Mouse (Mus musculus): Measurements from ENCODE around the gene Plxdc1. TPM values are rescaled to one million over a fixed set of nuclear protein-coding genes. Genes with fewer than 3 reads are reported as not detected.

The Plxdc1 gene
- polyA plus RNA-seq, 1 experiment from 2014 or later, result 1.0 TPM

- Histone ChIP-seq H3K27ac (ENCODE audit: low read length) (no peak overlapping the region), H3K4me3 (replicated peaks; ENCODE audit: low read length) (no peak overlapping the region), H3K4me2 (ENCODE audit: low read depth, low read length) (peak overlapping the region; percentile 6; the same call in 1 of the 2 replicates), H3K4me1 (ENCODE audit: control insufficient read depth, insufficient read depth, low read length) (peaks cover 22% of the 10 kb centered on the region; the same call in 1 of the 2 replicates), H3K9me3 (replicated peaks; ENCODE audit: control insufficient read depth, low read length) (no peaks in the 10 kb centered on the region), H3K27me3 (ENCODE audit: control insufficient read depth, insufficient read depth, low read length) (no peaks in the 10 kb centered on the region), H3K9ac (ENCODE audit: low read length) (0 out of 2 replicates have a peak overlapping the region, but pooled peaks have one; percentile 21), H3K36me3 (ENCODE audit: control insufficient read depth, insufficient read depth, low read length) (no peaks in the 10 kb centered on the region)
- WGBS, result 45% methylated on average over 8 of the region's 8 CpGs
- no peak for ATAC-seq (ENCODE audit: insufficient read depth, low FRiP score)
Measured at GRCm38 (mm10) chr11:98019883-98020610, 33.8 kb upstream of the Plxdc1 start.

DNA sequence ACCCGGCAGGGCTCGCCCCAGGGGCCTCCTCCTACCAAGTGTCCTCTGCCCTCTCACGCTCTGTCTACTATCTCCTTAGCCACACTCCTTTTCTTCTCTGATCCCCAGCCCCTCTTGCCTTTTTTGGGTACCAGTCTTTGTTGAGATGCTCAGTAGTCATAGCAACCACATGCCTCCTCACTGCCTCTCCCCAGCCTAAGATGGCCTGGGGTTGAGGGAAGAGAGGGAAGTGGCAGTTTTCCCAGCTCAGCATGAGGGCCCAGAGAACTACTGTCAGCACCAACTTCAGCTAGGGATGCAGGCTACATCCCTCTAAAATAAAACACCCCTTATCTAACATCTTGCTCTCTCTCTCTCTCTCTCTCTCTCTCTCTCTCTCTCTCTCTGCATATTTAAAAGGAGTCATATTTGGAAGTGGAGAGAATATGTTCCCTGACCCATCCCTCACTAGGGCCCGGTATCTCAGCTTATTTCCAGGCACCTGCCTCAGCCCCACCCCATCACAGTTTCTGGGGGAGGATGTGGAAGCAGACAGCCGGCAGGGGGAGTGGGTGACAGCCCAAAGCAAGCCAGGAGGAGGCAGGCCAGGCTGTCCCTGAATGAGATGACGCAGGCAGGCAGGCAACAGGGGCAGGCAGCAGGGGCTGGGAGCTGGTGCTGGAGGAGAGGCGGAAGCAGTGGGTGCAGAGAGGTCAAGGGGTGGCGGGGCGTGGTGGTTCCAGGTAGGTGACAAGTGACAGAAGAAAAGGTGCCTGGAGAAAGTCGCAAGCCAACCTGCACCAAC is 32.8 kb upstream of the Plxdc1 start:
- Histone ChIP-seq H3K27me3 (ENCODE audit: control insufficient read depth, insufficient read depth, low read length) (no peaks in the 10 kb centered on the region), H3K4me3 (replicated peaks; ENCODE audit: low read length) (no peak overlapping the region), H3K27ac (ENCODE audit: low read length) (no peak overlapping the region), H3K9me3 (replicated peaks; ENCODE audit: control insufficient read depth, low read length) (no peaks in the 10 kb centered on the region), H3K36me3 (ENCODE audit: control insufficient read depth, insufficient read depth, low read length) (no peaks in the 10 kb centered on the region), H3K4me1 (ENCODE audit: control insufficient read depth, insufficient read depth, low read length) (peaks cover 22% of the 10 kb centered on the region; the same call in 1 of the 2 replicates), H3K4me2 (ENCODE audit: low read depth, low read length) (peak overlapping the region; percentile 6; the same call in 1 of the 2 replicates), H3K9ac (ENCODE audit: low read length) (0 out of 2 replicates have a peak overlapping the region, but pooled peaks have one; percentile 21)
- ATAC-seq (ENCODE audit: insufficient read depth, low FRiP score), result peak; percentile 27; the same call in 1 of the 2 replicates
- 40% methylated on average over 10 of the region's 10 CpGs for WGBS

DNA sequence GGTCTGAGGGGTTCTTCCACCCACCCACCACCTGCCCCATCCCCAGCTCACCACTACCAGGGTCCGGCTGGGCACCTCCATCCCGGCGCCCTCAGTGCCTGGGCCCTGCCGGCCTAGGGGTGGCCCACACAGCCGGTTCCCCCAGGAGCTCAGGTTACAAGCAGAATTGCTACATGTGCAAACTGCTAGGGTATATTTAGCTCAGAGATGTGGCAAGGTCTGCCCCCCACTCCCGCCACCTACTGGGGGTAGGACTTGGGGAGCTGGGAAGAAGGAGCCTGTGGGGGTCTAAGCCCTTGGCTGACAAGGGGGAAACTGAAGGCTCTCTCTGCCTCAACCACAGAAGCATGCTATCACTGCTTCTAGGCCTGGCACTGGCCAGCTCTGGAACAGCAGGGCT is 32.0 kb upstream of the Plxdc1 start:
- H3K36me3 ChIP-seq (ENCODE audit: control insufficient read depth, insufficient read depth, low read length), result no peaks in the 10 kb centered on the region
- ATAC-seq (ENCODE audit: insufficient read depth, low FRiP score), result no peak
- 75% methylated on average over 6 of the region's 6 CpGs for WGBS
- H3K27me3 ChIP-seq (ENCODE audit: control insufficient read depth, insufficient read depth, low read length), result no peaks in the 10 kb centered on the region
- H3K4me3 ChIP-seq (replicated peaks; ENCODE audit: low read length), result no peak overlapping the region
- no peak overlapping the region; the same call in 1 of the 2 replicates for H3K9ac ChIP-seq (ENCODE audit: low read length)
- H3K27ac ChIP-seq (ENCODE audit: low read length), result no peak overlapping the region
- no peak overlapping the region for H3K4me2 ChIP-seq (ENCODE audit: low read depth, low read length)
- peaks cover 22% of the 10 kb centered on the region; the same call in 1 of the 2 replicates for H3K4me1 ChIP-seq (ENCODE audit: control insufficient read depth, insufficient read depth, low read length)
- H3K9me3 ChIP-seq (replicated peaks; ENCODE audit: control insufficient read depth, low read length), result no peaks in the 10 kb centered on the region

DNA sequence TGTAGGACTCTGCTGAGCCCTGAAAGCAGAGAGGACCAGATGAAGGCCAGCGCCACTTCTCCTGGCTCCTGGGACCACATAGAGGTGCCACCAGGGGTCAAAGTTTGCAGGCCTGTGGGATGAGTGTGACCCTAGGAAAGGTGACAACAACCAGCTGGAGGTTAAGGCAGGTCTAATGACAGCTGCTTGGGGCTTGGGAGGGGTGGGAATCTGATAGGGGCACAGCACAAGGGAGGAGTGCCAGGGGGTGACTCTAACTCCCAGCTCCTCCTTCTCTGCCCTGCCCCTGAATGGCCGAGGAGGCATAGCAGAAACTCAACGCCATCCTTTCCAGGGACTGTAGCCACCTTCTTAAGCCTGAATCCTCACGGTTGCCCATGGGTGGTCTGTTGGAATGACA is 30.6 kb upstream of the Plxdc1 start:
- H3K27ac ChIP-seq (ENCODE audit: low read length), result no peak overlapping the region
- no peak for ATAC-seq (ENCODE audit: insufficient read depth, low FRiP score)
- H3K27me3 ChIP-seq (ENCODE audit: control insufficient read depth, insufficient read depth, low read length), result no peaks in the 10 kb centered on the region
- no peak overlapping the region for H3K4me3 ChIP-seq (replicated peaks; ENCODE audit: low read length)
- H3K9ac ChIP-seq (ENCODE audit: low read length), result no peak overlapping the region
- no peaks in the 10 kb centered on the region for H3K36me3 ChIP-seq (ENCODE audit: control insufficient read depth, insufficient read depth, low read length)
- WGBS, result 69% methylated on average over 4 of the region's 4 CpGs
- no peaks in the 10 kb centered on the region for H3K9me3 ChIP-seq (replicated peaks; ENCODE audit: control insufficient read depth, low read length)
- H3K4me2 ChIP-seq (ENCODE audit: low read depth, low read length), result no peak overlapping the region
- H3K4me1 ChIP-seq (ENCODE audit: control insufficient read depth, insufficient read depth, low read length), result peaks cover 19% of the 10 kb centered on the region; the same call in 1 of the 2 replicates

DNA sequence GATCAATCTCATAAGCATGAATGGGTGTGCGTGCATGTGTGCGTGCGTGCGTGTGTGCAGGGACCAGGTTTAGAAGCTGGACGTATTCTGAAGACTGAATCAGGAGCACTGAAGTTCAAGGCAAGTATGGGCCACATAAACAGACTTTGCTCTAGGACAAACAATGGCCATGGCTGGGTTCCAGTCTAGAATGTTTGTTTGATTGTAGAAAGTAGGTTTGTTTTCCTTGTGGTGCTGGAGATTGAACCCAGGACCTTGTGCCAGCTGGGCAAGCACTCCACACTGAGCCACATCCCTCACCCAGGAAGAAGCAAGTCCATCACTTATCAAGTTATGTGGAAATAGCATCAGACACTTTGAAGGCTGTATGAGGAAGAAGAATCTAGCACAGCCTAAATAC is 29.9 kb upstream of the Plxdc1 start:
- H3K36me3 ChIP-seq (ENCODE audit: control insufficient read depth, insufficient read depth, low read length), result no peaks in the 10 kb centered on the region
- no peaks in the 10 kb centered on the region for H3K9me3 ChIP-seq (replicated peaks; ENCODE audit: control insufficient read depth, low read length)
- no peaks in the 10 kb centered on the region for H3K27me3 ChIP-seq (ENCODE audit: control insufficient read depth, insufficient read depth, low read length)
- peaks cover 15% of the 10 kb centered on the region; the same call in 1 of the 2 replicates for H3K4me1 ChIP-seq (ENCODE audit: control insufficient read depth, insufficient read depth, low read length)
- ATAC-seq (ENCODE audit: insufficient read depth, low FRiP score), result no peak
- H3K9ac ChIP-seq (ENCODE audit: low read length), result no peak overlapping the region
- 83% methylated on average over 5 of the region's 5 CpGs for WGBS
- no peak overlapping the region for H3K27ac ChIP-seq (ENCODE audit: low read length)
- no peak overlapping the region for H3K4me2 ChIP-seq (ENCODE audit: low read depth, low read length)
- H3K4me3 ChIP-seq (replicated peaks; ENCODE audit: low read length), result no peak overlapping the region

- WGBS, result 74% methylated on average over 10 of the region's 10 CpGs
Measured at GRCm38 (mm10) chr11:98012831-98013230, 26.6 kb upstream of the Plxdc1 start.

GRCm38 (mm10) chr11:98011716-98012115 is 25.5 kb upstream of the Plxdc1 start:
- H3K4me2 ChIP-seq (ENCODE audit: low read depth, low read length), result no peak overlapping the region
- no peak for ATAC-seq (ENCODE audit: insufficient read depth, low FRiP score)
- H3K27me3 ChIP-seq (ENCODE audit: control insufficient read depth, insufficient read depth, low read length), result no peaks in the 10 kb centered on the region
- no peak overlapping the region for H3K4me3 ChIP-seq (replicated peaks; ENCODE audit: low read length)
- H3K9ac ChIP-seq (ENCODE audit: low read length), result no peak overlapping the region
- H3K36me3 ChIP-seq (ENCODE audit: control insufficient read depth, insufficient read depth, low read length), result no peaks in the 10 kb centered on the region
- H3K27ac ChIP-seq (ENCODE audit: low read length), result no peak overlapping the region
- no peaks in the 10 kb centered on the region for H3K9me3 ChIP-seq (replicated peaks; ENCODE audit: control insufficient read depth, low read length)
- 55% methylated on average over 9 of the region's 9 CpGs for WGBS
- no peaks in the 10 kb centered on the region for H3K4me1 ChIP-seq (ENCODE audit: control insufficient read depth, insufficient read depth, low read length)

More at GRCm38 (mm10) chr11:98012831-98013230, 26.6 kb upstream of the Plxdc1 start:
- no peak overlapping the region for H3K4me2 ChIP-seq (ENCODE audit: low read depth, low read length)
- H3K9ac ChIP-seq (ENCODE audit: low read length), result no peak overlapping the region
- ATAC-seq (ENCODE audit: insufficient read depth, low FRiP score), result no peak
- H3K36me3 ChIP-seq (ENCODE audit: control insufficient read depth, insufficient read depth, low read length), result no peaks in the 10 kb centered on the region
- no peak overlapping the region for H3K27ac ChIP-seq (ENCODE audit: low read length)
- H3K4me3 ChIP-seq (replicated peaks; ENCODE audit: low read length), result no peak overlapping the region
- no peaks in the 10 kb centered on the region for H3K4me1 ChIP-seq (ENCODE audit: control insufficient read depth, insufficient read depth, low read length)
- no peaks in the 10 kb centered on the region for H3K9me3 ChIP-seq (replicated peaks; ENCODE audit: control insufficient read depth, low read length)
- no peaks in the 10 kb centered on the region for H3K27me3 ChIP-seq (ENCODE audit: control insufficient read depth, insufficient read depth, low read length)

DNA sequence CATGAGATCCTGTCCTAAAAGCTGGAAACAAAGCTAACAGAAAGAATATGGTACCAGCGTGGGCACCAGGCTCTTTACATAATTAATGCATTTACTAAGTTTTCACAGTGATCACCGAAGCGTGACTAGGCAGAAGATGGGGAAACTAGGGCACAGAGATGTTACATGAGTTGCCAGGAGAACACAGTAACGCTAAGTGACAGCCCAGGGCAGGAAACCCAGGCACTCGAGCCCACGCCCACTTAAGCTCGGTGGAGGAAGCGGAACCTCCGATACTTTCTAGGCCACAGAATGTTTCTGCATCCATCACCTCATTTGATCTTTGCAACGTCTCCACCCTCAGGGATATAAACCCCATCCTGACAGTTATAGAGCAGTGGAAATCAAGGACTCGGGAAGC is 21.8 kb upstream of the Plxdc1 start:
- 0 out of 2 replicates have a peak, but pooled peaks cover 2% of the 10 kb centered on the region for H3K4me1 ChIP-seq (ENCODE audit: control insufficient read depth, insufficient read depth, low read length)
- H3K4me3 ChIP-seq (replicated peaks; ENCODE audit: low read length), result no peak overlapping the region
- H3K27me3 ChIP-seq (ENCODE audit: control insufficient read depth, insufficient read depth, low read length), result no peaks in the 10 kb centered on the region
- H3K9ac ChIP-seq (ENCODE audit: low read length), result no peak overlapping the region
- WGBS, result 76% methylated on average over 11 of the region's 11 CpGs
- no peak for ATAC-seq (ENCODE audit: insufficient read depth, low FRiP score)
- H3K4me2 ChIP-seq (ENCODE audit: low read depth, low read length), result no peak overlapping the region
- no peaks in the 10 kb centered on the region for H3K9me3 ChIP-seq (replicated peaks; ENCODE audit: control insufficient read depth, low read length)
- H3K36me3 ChIP-seq (ENCODE audit: control insufficient read depth, insufficient read depth, low read length), result no peaks in the 10 kb centered on the region
- H3K27ac ChIP-seq (ENCODE audit: low read length), result no peak overlapping the region

DNA sequence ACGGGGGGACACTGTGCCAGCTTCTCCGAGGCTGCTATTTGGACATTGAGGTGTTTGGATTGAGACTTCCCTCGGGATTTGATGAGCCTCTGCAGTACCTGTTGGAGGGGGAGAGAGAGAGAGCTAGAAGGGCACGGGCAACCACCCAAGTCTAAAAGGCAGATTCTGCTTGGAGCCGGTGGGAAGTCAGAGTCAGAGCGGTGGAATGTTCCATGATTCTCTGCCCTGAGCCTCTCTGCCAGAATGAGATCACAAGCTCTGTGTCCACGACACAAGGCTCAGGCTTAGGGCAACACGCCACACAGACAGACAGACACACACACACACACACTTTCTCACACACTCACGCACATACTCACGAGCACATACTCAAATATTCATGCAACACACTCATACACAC is 19.4 kb upstream of the Plxdc1 start:
- no peak overlapping the region for H3K9ac ChIP-seq (ENCODE audit: low read length)
- WGBS, result 81% methylated on average over 10 of the region's 10 CpGs
- H3K4me2 ChIP-seq (ENCODE audit: low read depth, low read length), result no peak overlapping the region
- no peaks in the 10 kb centered on the region; the same call in 1 of the 2 replicates for H3K27me3 ChIP-seq (ENCODE audit: control insufficient read depth, insufficient read depth, low read length)
- no peaks in the 10 kb centered on the region for H3K36me3 ChIP-seq (ENCODE audit: control insufficient read depth, insufficient read depth, low read length)
- H3K9me3 ChIP-seq (replicated peaks; ENCODE audit: control insufficient read depth, low read length), result no peaks in the 10 kb centered on the region
- no peak overlapping the region for H3K4me3 ChIP-seq (replicated peaks; ENCODE audit: low read length)
- ATAC-seq (ENCODE audit: insufficient read depth, low FRiP score), result no peak
- H3K27ac ChIP-seq (ENCODE audit: low read length), result no peak overlapping the region; the same call in 1 of the 2 replicates
- peaks cover 6% of the 10 kb centered on the region; the same call in 1 of the 2 replicates for H3K4me1 ChIP-seq (ENCODE audit: control insufficient read depth, insufficient read depth, low read length)
